Mouse (Mus musculus) right cerebral cortex, postnatal 25 days (tissue): ENCODE data around the gene Hoxa13.

Source experiments
- DNase-seq: peaks from one replicate; pipeline ENCODE4 v3.0.0; 2022

Hoxa13 gene

DNA sequence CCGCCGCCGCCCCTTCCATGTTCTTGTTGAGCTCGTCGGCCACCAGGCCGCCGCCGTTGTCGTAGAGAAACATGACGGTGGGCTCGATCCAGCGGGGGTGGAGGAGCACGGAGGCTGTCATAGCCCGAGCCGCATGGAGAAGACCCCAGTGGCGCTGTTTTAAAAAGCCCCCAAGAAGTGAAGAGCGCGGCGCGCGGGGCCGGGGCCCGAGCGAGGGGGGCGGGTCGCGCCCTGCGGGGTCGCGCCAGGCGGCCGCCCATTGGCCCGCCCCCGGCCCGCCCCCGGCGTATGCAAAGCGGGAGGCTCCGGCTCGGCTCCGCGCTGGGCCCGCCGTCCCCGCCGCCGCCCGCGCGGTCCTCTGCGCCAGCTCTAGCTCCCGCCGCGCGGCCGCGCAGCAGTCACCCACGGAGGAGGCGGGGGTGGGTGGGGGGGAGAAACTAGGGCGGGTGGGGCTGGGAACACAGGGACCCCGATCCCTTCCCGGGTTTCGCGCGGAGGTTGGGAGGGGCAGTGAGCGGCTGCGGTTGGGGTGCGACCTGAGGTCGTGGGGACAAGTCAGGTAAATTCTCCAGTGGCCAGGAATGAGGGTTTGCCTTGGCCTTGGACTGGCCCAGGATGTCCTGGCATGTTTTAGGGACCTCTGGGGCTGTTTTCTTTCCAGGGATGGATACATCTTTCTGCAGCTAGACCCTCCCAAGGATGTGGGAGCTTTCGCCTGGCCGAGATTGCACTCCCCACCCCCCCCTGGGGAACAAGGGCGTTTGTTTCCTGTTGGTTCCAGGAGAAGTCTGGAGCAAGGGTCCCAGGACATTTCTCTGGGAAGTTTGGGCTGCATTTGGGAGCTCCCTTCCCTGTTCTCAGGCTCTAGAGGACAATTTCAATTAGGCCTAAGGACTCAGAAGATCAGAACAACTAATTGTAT lies at the start of gene Hoxa13:
Gene Hoxa13, minus strand, starts transcription at position 227 of the 922 bp plus-strand sequence.
- DNase-seq: no peak

DNA sequence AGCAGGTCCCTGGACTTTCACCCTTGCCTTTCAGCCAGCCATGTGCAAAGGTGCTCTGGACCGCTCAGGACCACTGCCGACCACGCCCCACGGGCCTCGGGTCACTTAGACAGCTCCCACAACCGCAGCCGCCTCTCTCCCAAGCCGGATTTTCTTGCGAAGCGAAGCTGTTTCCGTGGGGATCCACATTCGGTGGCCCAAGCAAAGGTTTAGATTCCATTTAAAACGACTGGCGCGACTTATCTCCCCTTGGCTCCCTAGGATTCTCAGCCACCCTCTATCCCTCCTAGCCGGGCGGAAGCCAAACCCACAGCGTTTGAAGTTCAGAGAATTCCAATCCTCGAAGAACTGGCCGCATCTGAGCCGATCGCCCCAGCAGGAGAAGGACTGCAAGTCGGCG lies 49.7 kb upstream of the Hoxa13 start:
- DNase-seq: peak; percentile 20

DNA sequence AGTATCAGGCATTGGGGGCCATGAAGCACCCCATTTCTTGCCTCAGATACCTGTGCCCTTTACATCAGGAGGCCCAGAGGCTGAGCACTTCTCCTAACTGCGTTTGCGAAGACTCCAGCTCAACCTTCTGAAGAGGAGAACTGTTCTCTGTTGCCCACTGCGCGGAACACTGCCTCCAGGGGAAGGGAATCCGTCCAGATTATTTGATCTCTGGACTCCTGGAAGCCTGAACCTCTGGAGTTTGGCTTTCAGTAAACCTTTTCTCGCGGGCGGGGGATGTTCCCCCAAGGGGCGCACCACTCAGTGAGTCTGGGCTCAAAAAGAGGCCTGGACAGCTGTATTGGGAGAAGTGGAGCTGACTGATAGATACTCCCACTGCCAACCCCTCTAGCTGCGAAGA lies 49.1 kb upstream of the Hoxa13 start:
- DNase-seq: no peak

DNA sequence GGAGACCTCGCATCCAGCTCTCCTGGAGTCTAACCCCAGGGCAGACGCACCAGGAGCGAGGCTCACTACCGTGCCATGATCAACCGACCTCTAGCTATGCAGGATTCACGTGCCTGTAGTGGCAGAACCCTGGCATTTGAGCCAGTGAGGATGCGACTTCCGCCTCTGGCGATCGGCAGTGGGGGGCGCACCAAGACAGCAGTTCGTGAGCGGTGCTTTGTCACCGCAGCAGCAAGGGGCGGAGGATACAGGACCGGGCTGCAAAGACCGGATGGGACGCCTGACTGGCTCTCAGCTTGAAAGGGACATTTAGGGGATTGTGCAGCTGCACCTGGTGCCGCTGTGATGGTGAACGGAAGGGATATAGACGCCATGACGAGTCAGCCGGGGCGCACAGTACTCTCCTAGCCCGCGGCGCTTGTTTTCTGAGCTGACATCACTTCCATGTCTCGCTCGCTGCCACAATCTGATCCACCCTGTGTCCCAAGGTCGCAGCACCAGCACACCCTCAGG lies 45.3 kb upstream of the Hoxa13 start:
- peak; percentile 68 for DNase-seq

DNA sequence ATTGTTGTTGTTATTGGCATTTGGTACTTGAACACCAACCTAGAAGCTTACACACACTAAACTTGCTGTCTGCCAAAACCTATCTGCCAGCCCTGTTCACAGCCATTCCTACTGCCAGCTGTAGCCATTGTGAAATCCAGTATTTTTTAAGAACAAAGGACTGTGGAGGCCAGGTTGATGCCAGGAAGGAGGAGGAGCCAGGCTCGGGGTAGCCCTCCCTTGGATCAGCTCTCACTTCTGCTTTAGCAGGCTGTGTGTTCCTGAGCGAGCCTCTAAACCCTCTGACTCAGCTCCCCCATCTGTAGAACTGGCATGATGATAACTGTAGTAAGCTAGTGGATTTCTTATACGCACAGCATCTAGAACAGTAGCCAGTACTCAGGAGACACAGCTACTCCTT lies 42.7 kb upstream of the Hoxa13 start:
- DNase-seq: no peak

DNA sequence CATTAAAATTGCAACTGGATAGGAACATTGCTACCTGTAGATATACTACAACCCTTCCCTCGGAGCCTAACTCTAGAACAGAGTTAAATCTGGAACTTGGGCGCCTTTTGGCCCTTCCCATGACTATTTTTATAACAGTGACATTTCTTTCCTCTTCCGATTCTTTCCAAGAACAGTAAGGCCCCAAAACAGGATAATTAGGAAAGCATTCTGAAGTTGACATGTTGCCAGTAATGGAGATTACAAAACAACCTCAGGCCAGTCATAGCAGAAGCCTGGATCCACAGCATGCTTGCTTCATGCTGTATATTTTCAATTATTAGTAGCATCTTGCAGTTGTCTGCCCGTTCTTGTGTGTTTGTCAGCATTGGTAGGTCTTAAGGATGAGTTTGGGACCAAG lies 40.1 kb upstream of the Hoxa13 start:
- no peak for DNase-seq

DNA sequence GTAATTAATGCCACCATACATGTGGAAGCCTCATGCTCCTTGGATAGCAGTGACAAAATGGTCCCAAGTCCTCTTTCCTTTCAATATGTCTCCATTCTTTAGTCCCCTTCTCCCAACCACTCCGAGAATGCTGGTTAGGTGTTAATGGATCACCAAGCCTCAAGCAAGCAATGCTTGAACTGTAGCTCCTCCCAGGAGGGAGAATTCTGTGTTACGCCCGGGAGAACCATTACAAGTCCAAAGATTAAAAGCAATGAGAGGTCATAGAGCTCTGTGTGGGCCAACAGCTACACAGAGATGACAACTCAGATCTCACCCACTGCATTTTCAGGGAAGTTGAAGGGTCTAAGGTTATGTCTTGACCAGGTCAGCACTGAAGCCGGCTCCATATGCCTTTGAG lies 37.8 kb upstream of the Hoxa13 start:
- no peak for DNase-seq

DNA sequence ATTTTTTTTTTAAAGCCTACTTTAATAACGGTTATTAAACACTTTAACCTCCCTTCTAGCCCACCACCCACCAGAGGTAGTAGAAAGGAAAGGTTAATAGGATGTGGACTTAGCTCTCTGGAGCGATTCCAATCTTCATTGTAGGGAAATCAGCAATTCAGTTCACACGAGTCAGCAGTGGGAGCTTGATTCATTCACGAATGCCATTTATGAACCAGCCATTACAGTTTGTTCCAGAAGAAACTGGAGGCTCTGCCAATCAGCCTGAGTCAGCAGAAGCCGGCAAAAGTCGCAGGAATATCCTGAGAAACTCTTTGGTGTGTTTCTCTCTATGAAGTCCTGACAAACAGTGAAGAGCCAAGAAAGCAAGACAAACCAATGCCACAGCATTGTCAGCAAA lies 33.9 kb upstream of the Hoxa13 start:
- DNase-seq: no peak

DNA sequence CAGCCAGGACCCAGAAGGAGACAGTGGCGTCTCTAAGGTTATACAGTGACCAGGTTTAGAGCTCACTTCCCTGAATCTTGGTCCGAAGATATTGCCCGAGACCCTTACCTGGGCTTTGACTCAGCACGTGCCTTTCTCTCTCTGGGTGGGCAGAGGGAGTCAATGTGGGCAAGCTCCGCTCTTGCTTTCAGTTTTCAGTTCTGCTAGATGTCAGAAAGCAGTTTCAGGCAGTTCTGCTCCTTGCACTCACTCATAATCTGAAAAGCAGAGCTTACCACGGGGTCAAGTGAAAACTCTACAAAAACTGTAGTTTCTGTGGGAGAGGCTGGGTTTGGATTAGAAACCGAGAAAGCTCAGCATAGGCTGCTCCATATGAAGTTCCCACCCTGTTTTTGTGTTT lies 31.6 kb upstream of the Hoxa13 start:
- DNase-seq: no peak

DNA sequence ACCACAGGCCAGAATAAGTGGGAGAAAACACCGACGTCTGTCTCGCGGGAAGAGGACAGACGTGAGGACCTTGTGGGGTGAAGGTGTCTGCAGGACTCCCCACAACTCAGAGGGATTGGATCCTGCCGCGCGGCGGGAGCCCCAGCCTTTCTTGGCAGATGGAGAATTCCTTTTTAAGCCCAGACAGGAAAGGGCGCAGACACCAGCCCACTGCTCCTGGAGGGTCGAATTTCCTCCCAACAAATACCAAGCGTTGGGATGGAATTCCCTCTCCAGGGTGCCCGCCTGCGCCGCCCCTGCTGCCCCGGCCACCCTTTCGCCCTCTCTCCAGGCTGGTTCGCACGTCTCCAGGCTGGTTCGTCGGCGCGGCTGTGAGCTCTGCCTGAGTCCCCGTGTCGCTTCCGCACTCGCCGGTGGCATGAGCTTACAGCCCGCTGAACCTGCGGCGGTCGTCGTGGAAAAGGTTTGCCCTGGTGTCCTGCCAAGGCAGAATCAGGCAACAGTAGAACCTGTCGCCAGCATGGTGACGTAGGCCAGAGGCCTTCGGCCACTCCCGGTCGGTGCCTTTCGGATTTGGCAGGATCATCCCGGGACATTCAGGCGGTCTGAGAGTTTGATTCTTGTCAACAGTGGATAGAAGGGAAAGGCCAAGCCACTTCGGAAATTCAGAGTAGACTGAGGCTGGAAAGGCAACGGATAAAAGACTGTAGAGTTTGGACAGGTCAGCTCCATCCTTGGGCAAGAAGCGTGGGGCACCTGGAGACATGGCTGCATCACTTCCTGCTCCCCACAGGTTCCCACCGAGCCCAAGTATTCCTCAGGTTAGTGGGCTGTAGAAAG lies 30.6 kb upstream of the Hoxa13 start:
- DNase-seq: no peak

DNA sequence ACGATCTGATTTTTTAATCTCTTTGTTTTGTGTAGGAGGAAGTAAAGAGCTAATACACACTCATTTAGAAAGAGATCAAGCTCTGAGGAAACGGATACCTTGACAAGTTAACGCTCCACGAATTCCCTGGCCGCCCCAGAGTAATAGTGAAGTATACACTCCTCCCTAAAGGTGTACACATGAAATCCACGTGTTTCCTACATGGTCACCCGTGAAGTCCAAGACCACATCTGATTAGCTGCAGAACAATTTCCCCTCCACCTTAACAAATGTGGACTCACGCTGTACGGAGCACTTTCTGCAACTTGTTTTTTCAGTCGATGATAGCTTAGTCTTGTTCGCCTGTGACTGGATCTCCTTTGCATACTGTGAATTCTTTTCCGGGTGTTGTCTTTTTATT lies 29.5 kb upstream of the Hoxa13 start:
- DNase-seq: no peak

DNA sequence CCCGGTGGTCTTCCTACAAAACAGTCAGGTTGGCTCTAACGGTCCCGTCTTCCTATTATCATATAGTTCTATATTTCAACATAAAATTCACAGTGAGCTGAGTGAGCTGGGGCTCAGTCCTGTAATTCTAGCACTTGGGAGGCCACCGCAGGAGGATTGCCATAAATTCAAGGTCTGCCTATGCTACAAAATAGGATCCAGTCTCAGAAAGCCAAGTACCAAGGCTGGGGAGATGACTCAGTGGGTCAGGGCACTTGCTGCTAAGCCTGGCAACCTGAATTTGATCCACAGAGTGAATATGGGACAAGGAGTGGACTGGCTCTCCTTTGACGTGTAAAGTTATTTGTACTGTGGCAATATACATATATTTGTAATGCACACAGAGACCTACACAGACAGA lies 23.2 kb upstream of the Hoxa13 start:
- no peak for DNase-seq

DNA sequence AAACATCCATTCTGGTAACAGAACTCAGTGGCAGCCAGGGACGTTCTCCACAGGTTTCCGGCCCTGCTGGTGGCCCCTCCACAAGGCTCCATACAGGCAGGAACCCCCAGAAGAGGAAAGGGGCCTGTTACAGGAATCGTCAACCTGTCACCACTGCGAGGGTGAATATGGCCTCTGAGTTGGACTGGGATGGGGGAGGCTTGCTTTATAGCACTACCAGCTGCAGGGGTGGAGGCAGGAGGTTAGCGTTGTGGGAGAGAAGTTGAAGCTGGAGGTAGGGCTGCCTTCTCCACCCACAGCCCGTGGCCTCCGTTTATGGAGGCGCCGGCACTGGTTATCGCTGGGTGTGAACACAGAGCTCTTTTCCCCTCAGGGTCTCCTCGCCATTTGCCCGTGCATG lies 20.4 kb upstream of the Hoxa13 start:
- DNase-seq: no peak

DNA sequence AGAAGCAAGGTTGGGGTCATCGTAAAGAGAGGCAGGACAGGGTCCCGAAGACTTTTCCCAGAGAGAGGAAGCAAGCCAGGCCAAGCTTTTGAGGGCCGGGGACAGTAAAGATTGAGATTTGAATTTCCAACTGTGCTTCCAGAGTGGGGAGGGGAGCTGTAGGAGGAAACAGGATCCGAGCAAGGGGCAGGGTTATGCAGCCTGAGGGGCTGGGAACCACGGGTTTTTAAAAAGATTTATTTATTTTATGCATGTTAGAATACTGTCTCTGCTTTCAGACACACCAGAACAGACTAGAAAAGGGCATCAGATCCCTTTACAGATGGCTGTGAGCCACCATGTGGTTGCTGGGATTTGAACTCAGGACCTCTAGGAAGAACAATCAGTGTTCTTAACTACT lies 16.2 kb upstream of the Hoxa13 start:
- no peak for DNase-seq

DNA sequence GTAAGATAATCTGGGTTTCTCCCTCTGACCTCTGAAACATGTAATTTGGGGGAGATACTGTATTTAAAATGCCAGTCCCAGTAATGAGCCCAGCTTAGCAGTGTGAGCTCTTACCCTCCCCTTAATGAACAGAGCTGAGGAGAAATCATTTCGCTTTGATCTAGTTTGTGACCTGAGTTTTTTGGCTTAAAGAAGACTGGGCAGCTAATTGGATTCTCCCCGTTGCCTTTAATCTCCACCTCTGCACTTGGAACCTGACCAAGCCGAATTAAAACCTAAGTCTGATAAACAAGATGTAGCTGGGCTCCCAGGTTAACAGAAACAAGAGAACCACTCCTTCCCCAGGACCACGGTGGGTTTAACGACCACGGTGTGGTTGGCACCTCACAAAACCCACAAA lies 15.7 kb upstream of the Hoxa13 start:
- DNase-seq: no peak

DNA sequence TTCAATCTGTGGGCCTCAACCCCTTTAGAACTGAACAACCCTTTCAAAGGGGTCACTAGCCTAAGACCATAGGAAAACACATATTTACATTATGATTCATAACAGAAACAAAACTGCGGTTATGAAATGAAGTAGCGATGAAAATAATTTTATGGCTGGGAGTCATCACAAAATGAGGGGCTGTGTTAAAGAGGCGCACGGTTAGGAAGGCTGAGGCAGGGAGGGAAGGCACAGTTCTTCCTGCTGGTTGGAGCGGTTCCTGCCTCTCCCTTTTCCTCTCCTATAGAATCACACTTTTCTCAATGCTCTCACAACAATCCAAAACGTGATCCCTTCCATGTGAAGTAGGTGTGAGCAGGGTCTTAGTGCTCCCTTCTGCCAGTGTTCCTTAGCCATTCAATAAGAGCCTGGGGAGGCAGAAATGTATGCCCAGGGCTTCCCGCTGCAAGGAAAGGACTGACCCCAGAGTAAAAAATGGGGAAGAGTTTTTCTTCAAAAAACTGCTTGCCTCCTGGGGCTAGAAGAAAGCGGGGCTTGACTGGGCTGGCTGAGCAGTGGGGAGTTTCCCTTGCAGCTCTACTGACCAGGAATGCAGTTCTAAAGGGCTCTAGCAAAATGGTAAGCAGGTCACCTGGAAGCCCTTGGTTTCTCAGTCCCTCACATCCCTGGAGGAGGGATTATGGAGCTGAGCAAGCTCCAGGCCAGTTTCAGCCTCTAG lies 15.0 kb upstream of the Hoxa13 start:
- no peak for DNase-seq

DNA sequence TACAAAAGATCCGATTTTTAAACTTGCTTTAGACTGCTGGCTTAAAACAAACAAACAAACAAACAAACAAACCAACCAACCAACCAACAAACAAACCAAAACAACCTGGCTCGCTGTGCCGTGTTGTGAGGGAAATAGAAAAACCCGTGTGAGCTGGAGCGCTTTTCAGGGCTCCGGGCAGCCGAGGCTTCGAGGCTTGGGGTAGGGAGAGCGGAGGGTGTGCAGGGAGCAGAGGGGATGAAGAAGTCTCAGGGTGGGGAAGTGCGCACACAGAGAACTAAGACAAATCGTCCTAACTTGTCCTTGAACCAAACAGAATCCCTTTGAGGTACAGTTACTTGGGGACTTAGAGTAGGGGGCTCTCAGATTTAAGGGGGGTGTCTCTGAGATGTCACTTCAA lies 13.9 kb upstream of the Hoxa13 start:
- DNase-seq: no peak

DNA sequence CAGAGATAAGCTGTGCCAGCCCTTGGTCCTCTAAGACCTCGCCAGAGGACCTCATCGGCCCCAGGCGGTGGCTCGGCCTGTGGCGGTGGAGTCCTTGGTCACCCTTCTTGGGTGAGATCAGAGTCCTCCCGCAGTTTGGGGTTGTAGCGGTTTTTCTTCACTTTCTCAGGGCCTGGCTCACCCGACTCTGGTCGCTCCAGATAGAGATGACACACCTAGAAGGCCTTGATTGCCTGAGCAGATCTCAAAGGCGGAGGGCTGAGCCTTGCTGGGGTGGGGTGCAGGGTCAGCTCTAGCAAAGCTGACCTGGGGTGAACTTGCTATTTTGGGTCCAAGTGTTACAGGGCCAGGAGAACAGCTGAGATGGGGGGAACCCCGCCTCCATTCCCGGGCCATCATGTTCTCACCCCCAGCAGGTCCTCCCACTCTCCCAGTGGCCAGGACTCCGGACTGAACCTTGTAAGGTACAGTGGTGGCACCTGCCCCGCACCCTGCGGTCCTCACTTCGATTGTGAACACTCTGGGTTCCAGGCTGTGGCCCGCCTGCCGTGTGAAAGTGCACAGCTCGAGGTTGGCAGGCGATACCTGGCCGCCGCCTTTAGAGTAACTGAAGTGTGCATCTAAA lies 13.1 kb upstream of the Hoxa13 start:
- DNase-seq: no peak

DNA sequence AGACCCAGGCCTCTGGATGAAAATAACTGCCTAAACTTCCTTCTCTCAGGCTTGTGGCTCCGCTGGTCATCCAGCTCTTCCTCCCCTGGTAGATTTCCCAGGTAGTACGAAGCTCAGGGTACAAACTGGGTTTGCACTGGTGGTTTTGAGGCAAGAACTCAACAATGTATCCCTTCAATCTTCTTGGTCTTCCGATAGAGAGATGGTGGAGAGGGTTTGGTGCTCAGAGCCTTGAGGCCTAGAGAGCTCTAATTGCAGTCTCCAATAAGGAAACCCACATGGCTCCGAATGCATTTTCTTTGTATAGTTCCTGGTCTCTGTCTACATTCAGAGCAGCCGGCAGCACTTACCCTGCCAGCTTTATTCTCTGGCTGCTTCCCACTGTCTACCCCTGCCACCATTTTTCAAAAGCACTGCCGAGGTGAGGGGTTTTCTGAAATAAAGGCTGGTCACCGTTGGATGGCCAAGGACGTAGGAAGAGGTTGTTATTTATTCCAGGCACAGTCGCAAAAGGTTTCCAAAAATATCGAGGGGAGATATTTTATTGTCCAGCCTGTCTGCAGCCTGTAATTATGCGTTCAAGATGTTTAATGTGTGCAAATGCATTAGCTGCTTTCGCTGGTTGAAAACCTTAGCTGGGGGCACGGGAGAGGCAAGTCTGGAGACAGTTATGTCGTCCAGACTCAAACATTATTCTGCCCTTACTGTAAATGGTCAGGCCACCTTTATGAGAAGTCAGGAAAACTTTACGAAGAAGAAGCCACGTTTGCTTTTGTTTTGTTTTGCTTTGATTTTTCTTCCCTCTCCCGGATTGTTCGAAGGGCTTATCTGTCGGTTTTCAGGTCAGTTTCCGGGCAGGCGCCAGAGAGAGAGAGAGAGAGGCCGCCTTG lies 12.3 kb upstream of the Hoxa13 start:
- no peak for DNase-seq

DNA sequence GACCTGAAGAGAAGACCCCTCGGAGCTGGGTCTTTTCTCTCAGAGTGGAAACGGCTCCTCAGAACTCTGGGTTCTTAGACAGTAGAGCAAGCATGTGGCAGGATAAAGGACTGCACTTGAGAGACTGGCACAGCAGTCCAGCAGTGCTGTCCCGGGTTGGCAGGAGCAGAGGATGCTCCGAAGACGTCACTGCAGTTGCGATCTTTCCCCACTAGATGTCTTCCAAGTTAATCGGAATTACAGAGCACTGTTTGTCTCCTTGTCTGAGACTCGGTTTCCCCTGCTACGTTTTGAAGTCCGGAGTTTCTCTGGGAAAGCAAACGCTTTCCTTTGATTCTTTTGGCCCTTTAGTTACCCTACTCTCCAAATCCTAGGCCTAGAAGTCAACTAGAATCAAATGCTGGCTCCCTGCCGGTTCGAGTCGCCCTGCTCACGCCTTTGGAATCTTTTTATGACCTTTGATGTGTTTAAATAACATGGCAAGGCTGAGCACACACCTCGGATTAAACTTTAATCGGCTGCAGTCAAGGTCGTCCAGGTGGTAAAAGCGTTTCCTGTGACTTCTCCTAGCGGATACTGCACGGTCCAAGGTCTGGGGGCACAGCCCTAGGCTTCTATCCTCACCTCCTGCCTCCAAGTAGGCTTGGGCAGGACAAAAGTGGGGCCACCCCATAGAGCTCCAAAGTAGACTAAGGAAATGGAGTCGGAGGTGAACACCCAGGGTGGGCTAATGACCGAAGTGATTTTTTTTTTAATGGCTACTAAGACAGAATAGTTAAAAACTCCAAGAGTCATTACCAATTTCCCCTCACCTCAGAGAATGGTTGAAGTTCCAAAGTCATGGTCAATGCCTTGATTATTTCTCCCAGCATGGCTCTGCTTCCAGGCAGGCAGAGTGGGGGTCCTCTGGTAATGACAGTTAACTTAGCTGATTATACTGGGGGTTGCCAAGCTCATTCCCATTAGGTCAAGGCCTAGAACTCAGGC lies 10.1 kb upstream of the Hoxa13 start:
- no peak for DNase-seq
